Mouse (Mus musculus) CD8-positive naive resting alpha-beta T cell, adult 2 months (primary cell): ENCODE measurements around the gene Plekhh1.
"Not testable (repeated sequence)": the region's sequence is repeated elsewhere in the genome, so short reads cannot be mapped to it uniquely, and the experiment has no call there.

Experiments
- DNase-seq, 2 experiments: peaks; one replicate each; pipeline ENCODE4 v3.0.0; 2022; ENCODE audit warnings: low read depth in 2 of 2, low spot score in 2 of 2

Plekhh1 gene

DNA sequence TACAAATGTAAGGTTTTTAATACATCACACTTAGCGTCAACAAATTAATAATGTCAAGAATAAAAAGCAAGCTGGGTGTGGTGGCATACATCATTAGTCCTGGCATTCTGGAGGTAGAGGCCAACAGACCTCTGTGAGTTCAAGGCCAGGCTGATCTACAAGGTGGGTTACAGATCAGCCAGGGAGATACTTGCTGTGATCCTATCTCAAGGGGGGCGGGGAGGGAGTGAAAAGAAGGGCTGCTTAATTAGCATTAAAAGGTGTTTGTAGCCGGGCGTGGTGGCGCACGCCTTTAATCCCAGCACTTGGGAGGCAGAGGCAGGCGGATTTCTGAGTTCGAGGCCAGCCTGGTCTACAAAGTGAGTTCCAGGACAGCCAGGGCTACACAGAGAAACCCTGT lies 1.4 kb upstream of the Plekhh1 start:
- not testable (repeated sequence) for DNase-seq

DNA sequence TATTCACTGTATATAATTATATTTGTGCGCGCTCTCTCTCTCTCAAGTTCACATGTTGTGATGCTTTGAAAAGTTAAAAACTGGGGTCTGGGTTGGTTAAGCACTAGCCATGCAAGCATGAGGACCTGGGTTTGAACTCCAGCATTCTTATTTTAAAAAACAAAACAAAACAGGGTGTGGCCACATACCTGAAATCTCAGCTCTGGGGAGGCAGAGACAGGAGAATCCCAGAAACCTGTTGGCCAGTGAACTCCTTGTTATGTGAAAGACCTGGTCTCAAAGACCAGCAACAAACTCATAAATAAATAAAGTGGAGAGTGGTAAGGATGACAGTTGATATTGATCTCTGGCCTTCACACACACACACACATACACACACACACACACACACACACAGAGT lies 5.4 kb downstream of the Plekhh1 start:
- DNase-seq: no peak

DNA sequence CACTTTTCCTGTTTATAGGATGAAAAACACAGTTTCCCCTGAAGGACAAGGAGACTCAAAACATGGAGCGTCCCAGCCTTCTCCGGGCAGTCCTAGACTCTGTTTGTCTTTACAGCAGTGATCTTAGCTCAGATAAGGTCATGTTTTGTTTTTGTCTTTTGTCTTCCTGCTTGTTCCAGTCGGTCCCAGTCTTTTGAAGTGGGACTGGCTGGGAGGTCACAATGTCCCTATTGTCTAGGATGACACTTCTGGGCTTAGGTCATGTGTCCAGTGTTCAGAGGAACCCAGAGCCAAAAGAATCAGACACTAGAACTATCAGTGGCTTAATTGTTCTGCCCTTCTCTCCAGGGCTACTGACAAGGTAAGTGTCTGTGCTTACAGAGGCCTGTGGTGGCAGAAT lies 6.4 kb downstream of the Plekhh1 start:
- DNase-seq: no peak

DNA sequence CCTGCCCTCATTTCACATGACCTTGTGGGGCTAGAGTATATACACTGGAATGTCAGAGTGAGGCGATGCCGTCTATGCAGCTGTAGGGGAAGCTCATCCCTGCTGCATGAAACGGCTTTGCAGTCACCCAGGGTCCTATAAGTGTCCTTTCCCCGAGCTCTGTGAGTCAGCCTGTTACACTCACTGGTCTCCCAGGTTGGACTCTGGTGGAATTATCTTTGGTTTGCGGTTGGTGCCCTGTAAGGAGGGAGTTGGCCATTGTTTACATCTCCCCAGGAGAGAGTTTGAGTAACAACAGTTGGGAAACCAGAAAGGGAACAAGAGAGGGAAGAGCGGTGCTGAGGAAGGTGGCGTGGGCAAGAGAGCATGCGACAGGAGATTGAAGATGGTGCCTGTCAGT lies 10.7 kb downstream of the Plekhh1 start:
- no peak for DNase-seq

DNA sequence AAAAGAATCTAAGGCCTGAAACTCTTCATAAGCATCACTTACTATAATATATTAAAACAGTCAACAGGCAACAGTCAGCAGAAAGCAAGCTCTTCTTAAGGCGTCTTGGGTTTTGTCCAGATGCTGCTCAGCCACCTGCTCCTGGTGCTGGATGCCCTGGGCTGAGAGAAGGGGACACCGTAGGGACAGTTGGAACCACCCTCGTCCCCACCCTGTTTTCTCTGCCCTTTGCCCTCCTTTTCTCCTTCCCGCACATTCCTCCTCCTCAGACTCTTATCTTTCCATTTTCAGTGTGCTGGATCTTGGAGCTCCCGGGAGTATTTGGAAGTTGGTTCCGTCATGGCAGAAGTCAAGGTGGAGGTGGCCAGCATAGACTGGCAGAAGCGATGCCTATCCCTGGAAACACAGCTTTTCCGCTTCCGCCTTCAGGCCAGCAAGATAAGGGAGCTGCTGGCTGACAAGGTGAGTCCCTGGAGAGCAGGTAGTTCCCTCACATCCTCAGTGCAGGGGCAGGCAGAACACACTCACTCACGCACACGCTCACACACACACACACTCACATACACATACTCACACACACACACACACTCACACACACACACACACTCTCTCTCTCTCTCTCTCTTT lies 11.4 kb downstream of the Plekhh1 start:
- no peak for DNase-seq

DNA sequence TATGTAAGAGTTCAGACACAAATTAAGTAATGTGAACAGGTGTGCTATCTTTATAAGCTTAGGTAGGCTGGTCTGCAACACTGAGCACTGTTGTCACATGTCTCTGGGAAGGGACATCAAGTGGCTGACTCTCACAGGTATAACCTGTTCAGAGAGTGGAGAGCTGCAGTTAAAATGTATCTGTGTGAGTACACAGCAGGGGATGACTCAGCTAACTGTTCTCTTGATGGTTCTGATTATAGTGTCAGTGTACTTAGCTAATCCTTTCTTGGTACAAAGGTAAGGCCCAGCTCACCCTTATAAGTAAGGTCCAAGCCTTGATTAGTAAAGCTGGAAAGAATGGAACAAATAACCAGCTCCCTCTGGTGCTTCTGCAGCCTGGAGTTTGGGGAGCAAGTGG lies 12.5 kb downstream of the Plekhh1 start:
- no peak for DNase-seq

DNA sequence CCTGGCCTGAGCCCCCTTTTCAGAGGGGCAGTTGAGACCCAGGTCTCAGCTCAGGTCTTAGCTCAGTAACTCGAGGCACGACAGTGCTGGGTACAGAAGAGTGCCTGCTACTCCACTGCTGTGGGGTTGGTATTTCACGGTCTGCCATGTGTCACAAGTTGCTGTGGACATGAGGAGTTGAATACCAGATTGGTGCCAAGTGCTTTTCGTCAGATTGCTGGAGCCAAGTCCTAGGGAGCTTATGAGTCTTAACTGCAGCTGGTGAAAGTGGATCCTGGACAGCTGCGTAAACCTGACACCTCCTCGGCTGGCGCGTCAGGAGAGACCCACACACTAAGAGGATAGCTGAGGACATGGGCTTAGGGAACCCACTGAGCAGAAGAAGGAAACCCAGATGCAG lies 15.7 kb downstream of the Plekhh1 start:
- no peak for DNase-seq

DNA sequence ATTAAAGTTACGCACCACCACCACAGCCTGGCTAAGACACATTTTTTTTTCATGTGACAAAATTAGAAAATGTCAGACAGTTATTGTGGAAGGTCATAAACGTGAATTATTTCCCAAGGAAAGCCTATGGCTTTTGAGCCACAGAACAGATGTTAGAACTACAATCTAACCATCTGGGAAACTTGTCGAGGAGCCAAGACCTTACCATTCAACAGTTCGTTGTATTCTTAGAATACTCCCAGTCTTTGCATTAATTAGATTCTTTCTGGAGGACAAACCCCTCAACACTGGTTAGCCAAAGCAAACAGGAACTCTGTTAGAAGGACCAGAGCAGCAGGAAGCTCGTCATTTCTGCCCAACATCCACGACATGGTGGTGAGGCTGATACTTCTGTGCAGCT lies 17.2 kb downstream of the Plekhh1 start:
- no peak for DNase-seq

DNA sequence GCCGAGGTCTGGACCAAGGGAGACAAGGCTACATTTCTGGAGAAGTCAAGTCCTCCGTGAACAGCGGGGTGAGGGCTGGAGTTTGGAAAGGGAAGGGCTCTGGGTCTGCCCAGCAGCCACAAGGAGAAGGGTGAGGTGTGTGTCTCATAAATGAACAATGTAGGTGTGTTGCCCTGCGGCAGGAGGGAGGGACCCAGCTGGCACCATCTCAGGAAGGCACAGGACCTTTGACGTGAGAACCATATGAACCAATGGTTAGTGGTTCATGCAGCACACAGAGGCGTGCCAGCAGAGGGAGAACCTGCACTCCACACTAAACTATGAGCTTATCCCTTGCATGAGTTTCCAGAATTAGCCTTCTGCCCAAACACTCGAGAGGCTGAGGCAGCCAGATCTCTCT lies 18.2 kb downstream of the Plekhh1 start:
- DNase-seq: no peak

DNA sequence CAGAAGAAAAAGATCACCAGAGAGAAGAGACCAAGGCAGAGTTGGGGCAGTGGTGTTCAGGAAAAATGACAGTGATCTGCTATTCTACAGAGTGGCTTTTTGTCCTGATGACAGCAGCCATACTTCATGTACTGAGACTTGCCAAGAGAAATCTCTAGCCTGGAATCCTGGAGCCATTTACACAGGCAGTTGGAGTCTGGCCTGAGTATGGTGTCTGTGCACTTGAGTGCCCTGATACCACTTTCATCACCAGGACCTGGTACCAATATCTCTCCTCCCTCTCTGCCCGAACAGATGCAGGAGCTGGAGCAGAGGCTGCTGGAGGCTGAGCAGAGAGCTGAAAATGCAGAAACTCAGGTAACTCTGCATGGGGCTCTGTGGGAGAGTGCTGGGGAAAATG lies 19.9 kb downstream of the Plekhh1 start:
- DNase-seq: no peak

DNA sequence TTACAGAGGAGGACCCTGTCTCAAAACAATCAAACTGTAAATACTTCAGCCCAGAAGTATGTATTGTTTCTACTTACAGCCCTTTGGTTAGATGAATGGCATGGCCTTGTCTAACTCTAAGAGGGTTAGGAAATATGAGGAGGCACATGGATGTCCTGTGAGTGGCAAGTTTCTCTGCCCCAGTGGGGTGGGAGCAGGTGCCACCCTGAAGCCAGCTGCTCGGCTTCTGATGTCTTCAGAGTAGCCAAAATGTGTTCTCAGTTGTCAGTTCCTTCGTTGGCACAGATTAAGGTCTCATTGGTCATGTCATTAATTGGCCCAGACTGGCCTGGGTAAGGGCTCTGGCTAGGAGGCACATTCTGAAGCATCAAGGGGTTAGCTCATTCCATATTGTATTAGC lies 20.8 kb downstream of the Plekhh1 start:
- no peak for DNase-seq

DNA sequence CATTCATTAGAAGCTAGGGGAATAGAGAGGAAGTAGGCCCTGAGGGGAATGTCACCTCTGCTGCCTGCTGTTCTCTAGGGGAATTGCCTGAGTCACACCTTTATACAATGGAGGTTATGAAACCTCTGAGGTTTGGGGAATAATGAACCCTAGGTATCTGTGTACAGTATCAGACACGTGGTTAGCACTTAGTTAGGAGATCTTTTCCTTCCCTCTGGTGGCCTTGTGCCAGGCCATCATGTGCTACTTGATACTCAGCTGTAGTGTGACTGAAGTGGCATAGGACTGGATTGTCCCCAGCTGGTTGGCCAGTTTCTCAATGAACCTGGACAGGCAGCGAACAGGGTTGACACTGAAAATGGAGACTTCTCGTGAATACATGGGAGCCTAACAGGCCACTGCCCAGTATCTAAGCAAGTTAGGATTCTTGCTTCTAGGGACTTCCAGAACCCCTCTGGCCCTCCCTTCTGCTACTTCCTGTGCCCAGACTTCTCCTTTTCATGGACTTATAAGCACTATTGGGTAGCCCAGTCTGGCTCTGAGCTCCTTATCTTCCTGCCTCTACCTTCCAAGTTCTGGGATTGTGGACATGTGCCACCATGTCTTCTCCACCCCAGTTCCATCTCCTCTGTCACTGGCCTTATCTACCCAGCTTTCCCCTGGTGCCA lies 21.7 kb downstream of the Plekhh1 start:
- DNase-seq: no peak

DNA sequence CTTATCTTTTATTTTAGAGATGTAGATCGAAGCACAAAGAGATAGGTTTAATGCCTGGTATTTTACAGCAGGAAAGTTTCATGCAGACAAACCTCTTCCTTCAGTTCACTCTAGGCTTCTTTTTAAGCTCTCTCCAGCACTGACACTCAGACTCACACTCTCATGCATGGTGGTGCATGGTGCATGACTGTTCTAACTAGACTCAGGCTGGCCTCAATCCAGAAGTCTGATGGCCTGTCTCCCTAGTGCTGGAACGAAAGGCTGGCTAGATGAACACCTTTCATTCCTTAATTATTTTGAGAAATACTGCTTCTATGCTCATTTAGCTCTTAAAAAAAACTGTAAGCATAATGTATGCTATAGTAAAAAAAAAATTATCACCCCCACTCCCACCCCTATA lies 23.1 kb downstream of the Plekhh1 start:
- DNase-seq: no peak

DNA sequence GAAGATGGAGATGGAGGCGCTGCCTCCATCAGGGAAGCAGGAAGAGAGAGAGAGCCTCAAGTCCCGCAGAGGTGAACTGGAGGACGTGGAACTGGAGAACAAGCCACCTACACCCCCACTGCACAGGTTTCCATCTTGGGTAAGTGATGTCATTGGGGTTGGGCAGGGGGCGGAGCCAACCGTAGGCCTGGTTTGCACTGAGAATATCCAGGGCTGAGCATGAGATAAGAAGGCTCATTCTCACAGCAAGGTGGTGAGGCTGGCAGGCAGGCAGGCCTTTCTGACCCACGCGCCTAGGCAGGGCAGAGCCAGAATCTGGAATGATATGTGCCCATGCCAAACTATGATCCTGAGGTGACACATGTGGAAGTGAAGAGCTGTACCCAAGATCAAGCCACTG lies 26.3 kb downstream of the Plekhh1 start:
- no peak for DNase-seq

DNA sequence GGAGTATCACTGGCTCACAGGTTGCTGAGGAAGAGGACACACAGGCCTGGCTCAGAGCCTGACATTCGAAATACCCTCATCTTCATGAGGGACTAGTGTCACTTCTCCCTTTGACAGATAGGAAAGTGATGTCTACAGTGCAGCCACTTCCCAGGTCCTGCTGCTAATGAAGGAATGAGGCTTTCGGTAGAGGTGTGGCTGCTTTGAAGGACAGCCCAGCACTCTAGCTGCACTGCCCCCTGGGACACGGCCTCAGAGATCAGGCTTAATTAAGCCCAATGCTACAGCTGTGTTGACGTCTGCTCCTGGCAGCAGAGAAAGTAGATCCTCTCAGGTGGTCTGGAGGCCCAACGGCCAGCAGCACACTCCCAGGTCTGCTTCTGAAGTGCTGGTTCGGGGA lies 30.6 kb downstream of the Plekhh1 start:
- DNase-seq: no peak

DNA sequence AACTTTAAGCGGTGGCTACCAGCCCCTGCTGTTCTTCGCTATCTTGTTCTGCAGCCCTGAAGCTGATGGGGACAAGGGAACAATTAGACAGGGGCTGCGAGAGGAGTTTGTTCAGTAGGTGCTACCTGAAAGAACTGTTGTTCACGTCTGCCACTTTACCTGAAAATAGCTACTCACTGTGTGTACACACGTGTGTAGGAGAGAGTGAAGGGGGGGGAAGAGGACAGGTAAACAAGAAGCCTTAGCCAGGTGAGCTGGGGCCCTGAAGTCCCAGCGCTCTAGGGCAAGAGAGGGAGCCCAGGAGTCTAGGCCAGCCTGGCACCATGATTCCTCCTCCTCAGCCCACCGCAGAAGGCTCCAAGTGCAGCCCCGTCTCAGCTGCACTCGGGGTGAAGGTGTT lies 31.2 kb downstream of the Plekhh1 start:
- no peak for DNase-seq

DNA sequence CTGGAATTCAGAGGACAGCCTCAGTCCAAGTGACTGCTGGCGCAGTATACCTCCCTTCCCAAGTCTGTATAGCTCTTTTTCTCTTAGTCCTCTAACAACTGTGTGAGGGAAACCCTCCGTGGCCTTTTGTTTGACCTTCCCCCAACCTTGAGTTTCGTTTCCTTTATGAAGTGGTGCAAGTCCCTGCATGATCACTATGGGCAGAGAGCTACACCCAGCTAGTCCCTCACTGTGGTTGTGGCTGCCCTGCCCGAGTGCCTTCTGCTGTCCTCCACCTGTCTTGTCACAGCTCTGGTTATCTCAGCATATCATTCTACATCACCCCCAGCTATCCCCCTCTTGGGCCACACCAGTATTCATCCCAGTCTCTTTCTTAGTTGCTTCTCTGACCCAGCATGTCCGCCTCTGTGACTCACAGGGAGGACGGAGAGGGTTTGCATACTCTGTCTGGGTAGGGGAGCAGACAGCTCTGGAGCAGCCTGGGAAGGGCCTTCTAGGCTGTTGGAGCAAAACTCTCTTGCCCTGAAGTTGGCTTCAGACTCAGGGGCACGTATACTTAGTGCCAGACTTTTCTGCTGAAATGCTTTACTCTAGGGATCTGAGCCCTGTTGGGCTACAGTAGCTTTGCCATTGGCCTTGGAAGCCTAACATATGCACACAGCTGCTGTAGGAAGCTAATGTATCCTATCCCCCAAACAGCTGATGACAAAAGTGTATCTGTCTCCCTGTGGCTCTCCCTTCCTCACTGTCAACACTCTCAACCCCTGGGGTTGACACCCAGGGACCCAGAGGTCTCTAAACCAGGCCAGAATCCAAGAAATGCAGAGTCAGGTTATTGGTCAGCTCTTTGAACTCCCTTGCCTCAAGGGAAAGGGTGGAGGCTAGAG lies 32.0 kb downstream of the Plekhh1 start:
- DNase-seq: no peak

DNA sequence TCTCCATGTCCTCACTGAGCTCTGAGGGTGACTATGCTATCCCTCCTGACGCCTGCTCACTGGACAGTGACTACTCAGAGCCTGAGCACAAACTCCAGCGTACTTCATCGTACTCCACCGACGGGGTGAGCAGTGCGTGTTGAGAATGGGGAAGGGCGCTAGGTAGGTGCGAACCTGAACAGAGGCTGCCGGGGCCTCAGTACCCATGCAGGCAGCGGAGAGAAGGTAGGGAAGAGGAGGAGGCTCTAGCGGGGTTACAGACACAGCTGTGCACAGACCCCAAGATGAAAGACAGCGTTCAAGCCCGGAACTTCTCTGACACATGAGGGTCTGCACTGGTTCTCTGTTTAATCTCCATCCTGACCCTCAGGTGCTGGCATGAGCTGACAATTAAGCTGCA lies 35.5 kb downstream of the Plekhh1 start:
- DNase-seq: no peak

DNA sequence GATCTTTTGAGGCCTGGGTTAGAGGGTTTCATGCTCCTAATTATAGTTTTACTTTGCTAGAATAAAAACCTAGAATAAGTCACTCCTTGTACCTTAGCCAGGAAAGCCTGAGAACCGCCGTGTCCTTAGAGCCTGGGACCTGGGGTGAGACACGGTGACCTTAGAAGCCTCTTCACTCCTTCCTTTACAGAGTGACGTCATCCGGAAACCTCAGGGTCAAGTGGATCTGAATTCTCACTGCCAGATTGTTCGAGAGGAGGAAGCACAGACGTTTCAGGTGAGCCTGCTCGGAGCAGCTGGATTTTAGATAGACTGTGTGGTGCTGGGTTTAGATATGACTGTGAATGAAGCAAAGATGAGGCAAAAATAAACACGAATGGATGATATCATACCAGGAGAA lies 37.5 kb downstream of the Plekhh1 start:
- no peak for DNase-seq

DNA sequence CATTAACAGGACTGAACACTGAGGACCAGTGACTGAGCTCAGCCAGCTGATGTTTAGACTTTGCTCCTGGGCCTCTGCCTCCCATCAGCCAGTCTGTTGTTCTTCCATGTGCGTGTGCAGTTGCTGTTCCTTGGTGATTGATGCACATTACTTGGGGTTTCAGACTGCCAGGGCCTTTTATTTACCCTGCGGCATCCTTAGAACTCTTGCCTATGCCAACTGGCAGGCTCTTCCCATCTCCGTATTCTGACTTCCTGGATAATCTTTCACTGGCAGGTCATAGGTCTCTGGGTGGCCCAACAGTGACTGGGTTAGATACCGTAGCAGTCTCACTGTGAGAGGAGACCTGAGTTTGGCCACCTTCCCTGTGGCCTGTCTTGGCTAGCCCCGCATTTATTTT lies 38.6 kb downstream of the Plekhh1 start:
- DNase-seq: no peak

DNA sequence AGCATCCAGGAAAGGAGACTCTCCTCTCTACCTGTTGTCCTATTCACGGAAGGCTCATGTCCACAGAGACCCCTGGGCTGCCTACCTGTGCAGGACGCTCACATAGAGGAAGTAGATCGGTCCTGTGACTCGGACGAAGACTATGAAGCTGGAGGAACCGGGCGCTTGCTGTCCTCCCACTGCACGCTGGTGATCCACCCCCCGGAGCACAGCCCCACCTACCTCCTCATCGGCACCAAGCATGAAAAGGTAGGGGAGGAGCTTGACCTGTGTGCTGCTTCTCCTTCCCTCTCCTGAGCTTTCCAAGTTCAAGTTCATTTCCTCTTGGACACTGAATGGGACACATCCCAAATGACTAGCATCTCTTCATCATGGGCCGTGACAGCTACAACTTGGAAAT lies 39.3 kb downstream of the Plekhh1 start:
- no peak for DNase-seq

DNA sequence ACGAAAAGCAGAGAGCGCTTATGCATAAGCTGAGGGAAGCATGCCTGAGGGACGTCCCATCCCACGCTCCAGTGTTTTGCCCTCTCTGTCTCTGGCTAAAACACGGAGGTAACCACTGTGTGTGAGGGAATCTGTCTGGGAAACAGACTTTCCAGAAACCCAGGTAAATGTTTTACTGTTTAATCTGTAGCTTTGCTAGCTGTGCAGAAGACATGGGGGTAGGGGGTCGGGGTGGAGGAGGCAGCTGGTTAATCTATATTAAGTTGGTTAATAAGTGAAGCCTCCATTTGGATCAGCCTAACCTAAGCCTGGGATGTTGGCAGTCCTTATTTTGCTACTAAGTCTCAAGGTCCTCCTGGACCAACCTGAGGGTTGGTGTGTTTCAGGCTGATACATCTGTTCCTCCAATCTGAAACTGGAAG lies 40.2 kb downstream of the Plekhh1 start:
- no peak for DNase-seq
